Mouse (Mus musculus) bone marrow, adult 2 months (tissue): ENCODE measurements around the gene Gm49510.

Experiments
- CTCF ChIP-seq: fragments of 200-500 bp; IDR thresholded peaks from 2 replicates; pipeline ENCODE4 v1.5.1; 2011; ENCODE audit warnings: low read length, control low read depth; ENCODE audit not compliant: control insufficient read depth, insufficient read depth
- POLR2A ChIP-seq: fragments of 200-500 bp; IDR thresholded peaks from 2 replicates; pipeline ENCODE4 v1.6.1; 2011; ENCODE audit warnings: low read depth, mild to moderate bottlenecking, control low read depth, low read length, borderline replicate concordance; ENCODE audit not compliant: control insufficient read depth

DNA sequence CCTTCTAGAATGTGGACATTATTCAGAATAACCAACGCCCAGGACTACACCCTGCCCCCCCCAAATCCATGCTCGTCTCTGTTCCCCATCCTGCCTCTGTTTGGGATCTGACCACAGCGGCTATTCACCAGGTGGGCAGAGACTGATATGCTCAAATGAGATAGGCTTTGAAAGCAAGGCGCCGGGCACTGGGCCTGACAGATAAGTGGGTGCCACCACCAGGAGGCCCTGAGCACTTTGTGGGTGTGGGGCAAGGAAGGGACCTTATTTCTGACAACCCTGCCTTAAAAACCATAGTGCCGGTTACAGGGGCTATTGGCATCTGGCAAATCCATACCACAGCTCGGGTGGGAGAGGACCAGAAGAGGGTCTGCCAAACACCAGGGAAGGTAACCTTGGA lies 23.2 kb downstream of the Gm49510 start:
- TF ChIP-seq POLR2A (no peak), CTCF (no peak)
